Mouse (Mus musculus) urinary bladder, postnatal 14 days (tissue): ENCODE data around the gene Plcg2.

Source experiments
- DNase-seq: peaks from one replicate; pipeline ENCODE4 v3.0.0; 2021; ENCODE audit warnings: low spot score

Plcg2 gene

DNA sequence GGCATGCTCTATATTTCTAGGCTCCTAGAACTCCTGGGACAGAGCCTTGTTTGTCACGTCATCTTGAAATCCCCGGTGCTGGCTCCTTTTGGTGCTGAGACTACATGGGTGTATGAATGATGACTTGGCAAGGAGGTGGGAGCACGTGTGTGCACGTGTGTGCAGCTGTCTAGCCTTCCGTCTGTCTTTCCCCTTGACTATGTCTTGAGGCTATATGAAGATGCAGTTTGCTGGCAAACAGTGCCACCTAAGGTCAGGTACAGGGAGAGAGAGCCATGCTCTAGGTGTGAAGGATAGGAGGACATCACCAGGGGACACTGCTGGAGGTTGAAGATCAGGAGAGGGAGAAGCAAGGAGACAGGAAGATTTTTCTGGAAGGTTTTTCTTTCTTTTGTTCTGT is 49.9 kb downstream of the Plcg2 start:
- DNase-seq, result no peak

DNA sequence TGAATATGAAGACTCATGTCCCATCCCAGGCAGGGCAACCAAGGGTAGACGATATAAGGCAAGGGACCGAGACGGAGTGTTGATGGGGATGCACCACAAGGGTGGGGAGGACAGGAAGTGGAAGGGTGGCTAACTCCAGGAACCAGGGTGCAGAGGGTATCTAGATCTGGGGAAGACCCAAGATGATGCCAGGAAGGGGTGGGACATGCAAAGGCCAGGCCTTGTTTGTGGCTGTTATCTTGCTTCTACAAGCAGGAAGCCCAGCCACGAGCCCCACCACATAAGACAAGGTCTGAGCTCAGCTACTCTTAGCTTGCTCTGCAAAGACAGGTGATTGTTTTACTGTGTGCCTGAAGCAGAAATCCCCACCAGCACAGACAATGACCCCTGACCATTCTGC is 50.4 kb downstream of the Plcg2 start:
- no peak for DNase-seq

- no peak for DNase-seq
Measured at GRCm38 (mm10) chr8:117550529-117550928, 52.4 kb downstream of the Plcg2 start.

GRCm38 (mm10) chr8:117561014-117561413 is 62.9 kb downstream of the Plcg2 start:
- peak; percentile 40 for DNase-seq

DNA sequence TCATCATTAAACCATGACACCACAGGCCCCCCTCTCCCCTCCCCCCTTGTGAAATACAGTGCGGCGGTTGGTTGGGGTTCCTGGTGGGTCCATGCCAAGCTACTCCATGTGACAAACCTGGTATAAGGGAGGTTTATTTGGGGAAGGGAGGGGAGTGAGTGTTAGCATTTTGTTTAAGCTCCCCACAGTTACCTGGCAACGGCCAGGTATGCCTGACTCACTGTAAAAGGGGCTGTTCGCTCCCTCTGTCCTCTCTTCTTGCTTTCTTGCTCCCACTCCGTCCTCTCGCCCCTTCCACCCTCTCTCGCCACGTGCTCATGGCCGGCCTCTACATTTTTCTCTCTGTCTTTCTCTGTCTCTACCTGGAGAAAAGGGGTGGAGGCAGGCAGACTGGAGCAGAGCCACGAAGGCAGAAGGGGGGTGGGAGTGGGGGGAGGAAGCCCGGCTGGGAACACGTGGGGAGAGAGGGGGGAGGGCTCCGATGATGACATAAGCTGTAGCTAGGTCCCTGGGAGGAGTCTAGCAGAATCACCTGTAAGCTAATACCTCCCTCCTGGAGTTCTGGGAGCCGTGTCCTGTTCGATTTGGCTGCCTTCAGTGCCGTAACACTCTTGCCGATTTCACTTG is 63.8 kb downstream of the Plcg2 start:
- DNase-seq, result peak; percentile 39

GRCm38 (mm10) chr8:117562445-117563014 is 64.4 kb downstream of the Plcg2 start:
- DNase-seq, result peak; percentile 20

DNA sequence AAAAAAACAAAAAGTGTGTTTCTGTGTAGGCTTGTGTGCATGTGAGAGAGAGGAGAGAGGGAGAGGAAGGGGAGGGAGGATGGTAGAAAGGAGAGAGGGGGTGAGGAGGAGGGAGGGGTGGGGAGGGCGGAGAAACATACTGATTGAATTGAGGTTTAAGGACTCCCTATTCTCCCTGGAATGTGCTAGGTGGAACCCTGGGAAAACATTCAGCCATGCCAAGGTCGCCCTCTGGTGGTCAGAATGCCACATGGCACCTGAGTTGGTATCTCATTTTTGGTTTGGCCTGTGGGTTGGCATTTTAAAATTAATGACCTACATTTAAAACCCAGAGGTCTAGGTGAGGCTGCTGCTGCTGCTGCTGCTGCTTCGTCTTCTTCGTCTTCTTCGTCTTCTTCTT is 71.3 kb downstream of the Plcg2 start:
- peak; percentile 69 for DNase-seq

- no peak for DNase-seq
Measured at GRCm38 (mm10) chr8:117576291-117576785, 78.2 kb downstream of the Plcg2 start.

- no peak for DNase-seq
Measured at GRCm38 (mm10) chr8:117577059-117577458, 79.0 kb downstream of the Plcg2 start.

- no peak for DNase-seq
Measured at GRCm38 (mm10) chr8:117577883-117578282, 79.8 kb downstream of the Plcg2 start.

- DNase-seq, result no peak
Measured at GRCm38 (mm10) chr8:117578856-117579255, 80.8 kb downstream of the Plcg2 start.

- no peak for DNase-seq
Measured at GRCm38 (mm10) chr8:117593862-117594261, 95.8 kb downstream of the Plcg2 start.

DNA sequence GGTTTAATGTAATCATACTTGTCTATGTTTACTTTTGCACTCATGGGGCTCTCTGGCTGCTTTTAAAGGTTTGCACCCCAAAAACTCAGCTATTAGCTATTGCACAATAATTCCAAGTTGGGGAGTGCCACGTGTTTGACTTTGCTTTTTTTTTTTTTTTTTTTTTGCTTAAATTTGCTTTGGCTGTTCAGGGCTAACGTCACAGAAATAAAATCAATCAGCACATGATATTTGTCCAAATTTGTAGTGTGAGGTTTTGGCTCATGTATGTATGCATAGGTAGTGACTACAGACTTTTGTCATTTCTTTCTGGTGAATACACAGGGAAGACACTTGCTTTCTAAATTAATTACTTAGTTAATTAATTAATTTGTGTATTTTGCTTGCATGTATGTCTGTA is 96.9 kb downstream of the Plcg2 start:
- no peak for DNase-seq

DNA sequence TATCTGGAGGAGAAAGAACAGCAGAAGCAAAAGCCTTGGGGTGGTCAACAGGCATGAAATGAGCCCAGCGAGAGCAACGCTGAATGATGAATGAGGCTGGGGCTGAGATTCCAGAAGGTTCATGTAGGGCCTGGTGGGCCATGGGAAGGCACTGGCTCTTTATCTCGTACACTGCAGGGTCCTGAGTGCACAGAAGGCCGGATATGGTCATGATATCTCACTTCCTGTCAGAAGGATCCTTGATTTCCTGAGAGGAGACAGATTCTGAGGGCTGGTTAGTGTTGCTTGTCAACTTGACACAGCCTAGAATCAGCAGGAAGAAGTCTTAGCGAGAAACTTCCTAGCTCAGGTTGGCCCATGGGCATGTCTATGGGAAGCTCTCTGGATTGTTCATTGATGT is 98.7 kb downstream of the Plcg2 start:
- no peak for DNase-seq

GRCm38 (mm10) chr8:117600839-117601238 is 102.7 kb downstream of the Plcg2 start:
- DNase-seq, result no peak

GRCm38 (mm10) chr8:117604101-117604500 is 106.0 kb downstream of the Plcg2 start:
- DNase-seq, result no peak

- no peak for DNase-seq
Measured at GRCm38 (mm10) chr8:117604671-117605070, 106.6 kb downstream of the Plcg2 start.

- DNase-seq, result no peak
Measured at GRCm38 (mm10) chr8:117605201-117605600, 107.1 kb downstream of the Plcg2 start.

- DNase-seq, result no peak
Measured at GRCm38 (mm10) chr8:117610506-117610905, 112.4 kb downstream of the Plcg2 start.

GRCm38 (mm10) chr8:117612861-117613260 is 114.8 kb downstream of the Plcg2 start:
- DNase-seq, result no peak

DNA sequence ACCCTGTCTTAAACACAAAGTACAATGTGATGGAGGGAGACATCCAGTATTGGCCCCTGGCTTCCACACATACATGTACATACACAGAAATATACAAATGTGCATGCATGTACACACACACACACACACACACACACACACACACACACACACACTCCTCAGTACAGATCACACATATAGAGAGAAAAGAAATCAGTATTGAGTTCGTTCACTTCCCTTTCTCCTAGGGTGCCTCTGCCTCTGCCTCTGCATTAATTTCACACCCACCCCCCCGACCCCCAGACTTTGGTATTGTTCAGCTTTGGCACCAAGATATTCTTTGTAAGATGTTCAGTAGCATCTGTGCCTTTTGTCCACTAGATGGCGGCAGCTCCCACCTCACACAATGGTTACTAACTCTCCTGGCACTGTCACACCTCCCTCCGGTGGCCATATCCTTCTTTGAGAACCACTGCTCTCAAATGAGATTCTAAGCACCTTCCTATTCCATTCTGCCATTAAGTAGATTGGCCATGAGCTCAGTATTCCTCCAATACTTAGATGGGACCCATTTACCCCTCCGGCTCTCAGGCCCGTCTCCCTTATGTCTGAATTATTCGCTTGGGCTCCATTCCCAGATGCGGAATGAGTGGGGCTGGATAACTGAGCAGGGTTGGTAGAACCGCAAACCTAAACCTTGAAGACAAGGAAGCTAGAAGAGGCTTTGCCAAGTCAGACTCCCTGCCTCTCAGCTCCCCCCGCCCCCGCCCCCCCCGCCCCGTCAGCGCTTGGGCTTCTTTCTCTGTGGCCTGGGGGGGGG is 128.1 kb downstream of the Plcg2 start:
- DNase-seq, result peak; percentile 60

DNA sequence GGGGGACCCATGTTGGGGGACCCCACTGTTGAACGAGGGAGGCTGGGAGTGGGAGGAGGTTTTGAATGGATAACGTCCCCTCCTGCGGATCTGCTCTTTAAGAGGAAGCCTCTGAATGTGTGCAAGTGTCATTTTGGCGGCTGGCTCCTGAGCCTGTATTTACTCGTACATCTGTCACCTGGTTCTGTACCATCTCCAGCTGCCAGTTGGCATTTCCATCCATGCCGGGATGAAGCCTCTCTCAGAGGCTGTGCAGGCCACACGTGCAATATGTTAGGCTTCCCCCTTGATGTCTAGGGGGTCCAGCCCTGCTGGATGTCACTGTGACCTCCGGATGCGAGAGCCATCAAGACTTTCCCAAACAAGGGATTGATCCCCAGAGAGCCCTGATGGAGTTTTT is 129.0 kb downstream of the Plcg2 start:
- no peak for DNase-seq

- DNase-seq, result no peak
Measured at GRCm38 (mm10) chr8:117632532-117632931, 134.4 kb downstream of the Plcg2 start.
